Mouse (Mus musculus) cerebellum, postnatal 25 days (tissue): ENCODE results near the gene Hist1h2bc.
"Not testable (repeated sequence)": the region's sequence is repeated elsewhere in the genome, so short reads cannot be mapped to it uniquely, and the experiment has no call there.

Source experiments
- DNase-seq, 2 experiments: peaks; one replicate each; pipeline ENCODE4 v3.0.0; 2021; ENCODE audit warnings: mixed read lengths in 2 of 2

Hist1h2bc gene

DNA sequence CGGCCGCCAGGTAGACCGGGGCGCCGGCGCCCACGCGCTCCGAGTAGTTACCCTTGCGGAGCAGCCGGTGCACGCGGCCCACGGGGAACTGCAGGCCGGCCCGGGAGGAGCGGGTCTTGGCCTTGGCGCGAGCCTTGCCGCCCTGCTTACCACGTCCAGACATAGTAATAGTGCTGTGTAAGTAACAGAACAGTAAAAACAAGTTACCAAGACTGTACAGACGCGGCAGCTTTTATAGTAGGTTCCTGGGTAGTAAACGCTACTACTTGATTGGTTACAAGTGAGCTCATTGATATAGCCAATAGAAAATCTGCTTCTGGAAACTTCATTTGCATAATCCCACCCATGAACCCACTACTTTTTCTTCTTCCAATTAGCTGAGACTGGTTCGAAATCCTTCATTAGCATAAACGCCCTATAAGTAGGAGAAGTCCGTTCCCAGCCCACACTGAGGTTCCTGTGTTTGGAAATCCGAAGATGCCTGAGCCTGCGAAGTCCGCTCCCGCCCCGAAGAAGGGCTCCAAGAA is at the start of gene Hist1h2bc, which contains the start of gene Hist1h2ac:
Gene Hist1h2bc, plus strand, starts transcription at position 445 of the 527 bp plus-strand sequence.
Gene Hist1h2ac, minus strand, starts transcription at position 194 of the 527 bp plus-strand sequence.
- peak; percentile 75 to 80 for DNase-seq

- no peak for DNase-seq
These were observed 24.2 kb upstream of the Hist1h2bc start for GRCm38 (mm10) chr13:23659636-23660366.

- DNase-seq = no peak
These were observed 21.5 kb upstream of the Hist1h2bc start for GRCm38 (mm10) chr13:23662536-23662935.

GRCm38 (mm10) chr13:23681990-23682582 is 1.9 kb upstream of the Hist1h2bc start:
- DNase-seq = no peak

GRCm38 (mm10) chr13:23682623-23682946 is 1.4 kb upstream of the Hist1h2bc start:
- DNase-seq = no peak

- not testable (repeated sequence) for DNase-seq
These were observed 848 bp upstream of the Hist1h2bc start for GRCm38 (mm10) chr13:23682947-23683754.

GRCm38 (mm10) chr13:23684295-23684945 is 421 bp downstream of the Hist1h2bc start:
- DNase-seq = peak; percentile 26 to 36

GRCm38 (mm10) chr13:23685121-23685861 is 1.3 kb downstream of the Hist1h2bc start:
- no peak for DNase-seq

- no peak for DNase-seq
These were observed 2.0 kb downstream of the Hist1h2bc start for GRCm38 (mm10) chr13:23685966-23686365.

DNA sequence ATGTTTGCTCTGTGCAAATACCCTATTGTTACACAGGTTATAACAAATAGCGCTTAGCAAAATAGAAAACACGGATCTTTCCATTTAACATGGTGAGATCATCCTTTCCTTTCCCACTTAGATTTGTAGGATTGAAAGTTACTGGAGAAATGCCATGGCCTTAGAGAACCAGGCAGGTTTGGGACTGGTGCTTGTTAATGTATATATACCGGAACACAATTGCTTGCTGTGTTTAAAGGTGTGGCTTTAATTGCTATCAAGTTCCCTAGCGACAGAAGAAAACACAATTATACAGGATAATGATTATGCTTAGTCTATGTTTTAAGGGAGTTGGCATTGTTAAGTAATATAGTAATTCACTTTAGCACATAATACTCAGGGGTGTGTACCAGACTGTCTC is 3.2 kb downstream of the Hist1h2bc start:
- DNase-seq = no peak

GRCm38 (mm10) chr13:23687907-23688306 is 3.9 kb downstream of the Hist1h2bc start:
- no peak for DNase-seq

DNA sequence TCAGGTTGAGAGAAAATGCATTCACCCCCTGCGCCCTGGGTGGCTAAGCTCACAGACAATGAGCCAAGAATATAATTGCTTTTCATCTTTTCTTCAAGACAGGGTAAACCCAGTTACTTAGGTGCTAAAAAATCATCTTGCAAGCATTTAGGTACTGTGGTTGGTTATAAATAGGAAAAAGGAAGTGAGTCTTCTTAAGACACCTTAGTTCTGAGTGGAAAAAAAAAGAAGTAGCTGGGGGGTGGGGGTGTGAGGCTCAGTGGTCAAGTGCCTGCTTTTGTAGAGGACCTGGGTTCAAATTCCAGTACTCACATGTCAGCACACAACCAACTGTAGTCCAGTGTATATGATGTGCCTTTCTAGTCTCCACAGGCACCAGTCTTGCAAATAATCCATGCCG is 5.0 kb downstream of the Hist1h2bc start:
- DNase-seq = no peak

- no peak for DNase-seq
These were observed 5.5 kb downstream of the Hist1h2bc start for GRCm38 (mm10) chr13:23689459-23689858.

DNA sequence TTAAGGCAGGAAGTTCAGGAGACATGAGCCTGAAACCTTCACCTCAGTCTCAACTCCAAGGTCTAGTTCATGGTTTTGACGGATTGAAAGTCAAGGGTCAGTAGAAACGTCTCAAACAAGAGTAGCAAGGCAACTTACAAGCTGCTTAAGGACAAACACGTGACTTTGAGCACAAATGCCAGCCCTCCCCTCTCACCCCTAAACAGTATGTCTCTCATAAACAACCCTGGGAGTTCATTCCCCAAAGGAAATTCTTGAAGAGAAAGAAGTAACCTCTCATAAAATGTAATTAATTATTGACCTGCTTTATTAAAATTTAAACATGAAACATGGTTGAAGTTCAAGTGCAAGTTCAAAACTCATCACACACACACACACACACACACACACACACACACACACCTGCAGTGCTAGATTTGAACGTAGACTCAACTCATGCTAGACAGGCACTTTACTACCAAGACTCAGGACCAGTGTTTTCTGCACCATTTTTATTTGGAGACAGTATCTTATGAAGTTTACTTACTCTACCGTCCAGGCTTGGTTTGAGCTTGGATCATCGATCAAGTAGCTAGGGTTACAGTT is 9.9 kb downstream of the Hist1h2bc start:
- no peak for DNase-seq

DNA sequence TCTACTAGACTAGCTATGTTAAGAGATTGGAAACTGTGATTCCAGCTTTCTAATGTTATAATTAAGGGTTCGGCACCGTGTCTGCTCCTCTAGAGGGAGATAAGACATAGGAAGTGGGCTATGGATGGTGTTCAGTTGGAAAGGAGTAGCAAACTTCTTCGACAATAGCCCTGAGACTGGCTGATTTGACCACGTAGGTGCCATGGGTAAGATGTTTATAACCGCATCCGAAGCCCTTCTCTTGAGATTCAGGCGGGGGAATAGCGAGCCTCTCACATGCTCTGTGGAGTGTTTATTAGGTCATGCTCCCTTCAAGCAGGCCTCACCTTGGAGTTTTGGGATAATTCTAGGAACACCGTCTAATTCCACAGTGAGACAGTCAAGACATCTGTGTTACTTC is 11.0 kb downstream of the Hist1h2bc start:
- no peak for DNase-seq

- no peak for DNase-seq
These were observed 11.5 kb downstream of the Hist1h2bc start, which contains the start of gene Hist1h1t for GRCm38 (mm10) chr13:23695514-23695913. Gene Hist1h1t, plus strand, starts transcription at chr13:23695814.

DNA sequence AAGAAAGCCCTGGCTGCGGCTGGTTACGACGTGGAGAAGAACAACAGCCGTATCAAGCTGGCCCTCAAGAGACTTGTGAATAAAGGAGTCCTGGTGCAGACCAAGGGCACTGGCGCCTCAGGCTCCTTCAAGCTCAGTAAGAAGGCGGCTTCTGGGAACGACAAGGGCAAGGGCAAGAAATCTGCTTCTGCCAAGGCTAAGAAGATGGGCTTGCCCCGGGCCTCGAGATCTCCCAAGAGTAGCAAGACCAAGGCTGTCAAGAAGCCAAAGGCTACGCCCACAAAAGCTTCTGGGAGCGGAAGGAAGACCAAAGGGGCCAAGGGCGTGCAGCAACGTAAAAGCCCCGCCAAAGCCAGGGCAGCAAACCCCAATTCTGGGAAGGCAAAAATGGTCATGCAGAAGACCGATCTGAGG is 12.1 kb downstream of the Hist1h2bc start:
- no peak for DNase-seq

DNA sequence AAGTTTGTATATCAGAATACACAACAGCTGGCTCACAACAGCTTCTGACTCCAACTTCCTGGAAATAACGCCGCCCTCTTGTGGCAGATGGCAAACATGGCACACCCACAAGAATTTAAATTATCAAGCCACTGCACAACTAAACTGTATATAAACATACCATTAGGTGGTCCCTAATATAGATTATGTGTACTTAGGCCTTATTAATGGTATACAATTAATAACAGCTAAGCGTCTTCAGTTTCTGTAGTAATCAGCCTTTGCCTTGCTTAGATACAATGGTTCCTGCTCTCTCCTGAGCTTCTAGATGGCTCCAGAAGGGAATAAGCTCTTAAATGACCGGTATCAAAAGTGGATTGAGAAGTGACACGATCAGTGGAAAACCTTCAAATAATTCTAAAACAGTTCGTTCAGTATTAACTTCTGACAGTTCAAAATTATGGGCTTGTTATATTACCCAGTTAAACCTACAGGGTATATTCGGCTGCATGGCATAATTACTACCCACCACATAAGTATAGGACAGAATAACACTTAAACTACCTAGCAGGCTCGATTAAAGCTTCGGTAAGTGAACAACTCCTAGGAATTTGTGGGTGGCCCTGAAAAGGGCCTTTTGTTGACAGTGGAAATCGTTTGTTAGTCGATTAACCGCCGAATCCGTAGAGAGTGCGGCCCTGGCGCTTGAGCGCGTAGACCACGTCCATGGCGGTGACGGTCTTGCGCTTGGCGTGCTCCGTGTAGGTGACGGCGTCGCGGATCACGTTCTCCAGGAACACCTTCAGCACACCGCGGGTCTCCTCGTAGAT is 13.7 kb downstream of the Hist1h2bc start:
- DNase-seq = peak in 1 of 2 experiments; percentile 37

DNA sequence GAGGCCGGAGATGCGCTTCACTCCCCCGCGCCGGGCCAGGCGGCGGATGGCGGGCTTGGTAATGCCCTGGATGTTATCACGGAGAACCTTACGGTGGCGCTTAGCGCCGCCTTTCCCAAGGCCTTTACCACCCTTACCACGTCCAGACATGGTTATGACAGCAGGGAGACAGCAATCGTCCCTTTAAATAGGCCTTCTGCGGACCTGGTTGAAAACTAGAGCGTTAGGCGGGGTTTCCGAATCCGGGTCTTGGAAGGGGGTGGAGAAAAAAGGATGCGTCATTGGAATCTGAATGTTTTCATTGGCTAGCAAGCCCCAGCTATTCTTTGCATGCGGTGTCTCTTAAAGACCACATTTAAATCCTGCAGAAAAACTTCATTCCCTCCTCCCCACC is 14.3 kb downstream of the Hist1h2bc start, which contains the start of gene Hist1h4c:
Gene Hist1h4c, minus strand, starts transcription at position 155 of the 394 bp plus-strand sequence.
- peak; percentile 97 to 98 for DNase-seq

DNA sequence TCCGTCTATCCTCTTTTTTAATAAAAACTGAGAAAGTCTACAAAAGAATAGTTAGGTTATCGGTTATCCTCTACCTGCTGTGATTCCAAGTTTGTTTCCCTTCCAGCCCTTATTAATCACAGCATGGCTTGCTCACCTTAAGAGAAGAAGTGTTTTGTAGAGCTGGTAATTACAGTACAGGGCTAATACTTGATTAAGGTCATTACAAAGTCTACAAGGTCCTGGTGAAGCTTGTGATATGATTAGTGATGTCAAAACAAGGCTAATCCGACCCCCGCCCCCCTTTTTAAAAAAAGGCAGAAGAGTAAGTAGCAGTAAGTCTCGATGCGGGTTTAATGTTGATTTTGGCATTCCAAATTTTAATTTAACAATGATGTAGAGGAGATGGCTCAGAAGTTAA is 15.0 kb downstream of the Hist1h2bc start:
- DNase-seq = no peak

- DNase-seq = no peak
These were observed 15.8 kb downstream of the Hist1h2bc start for GRCm38 (mm10) chr13:23699767-23700166.
